Mouse (Mus musculus) heart, embryonic 12.5 days (tissue): ENCODE data around the gene Rps6ka3. TPM values are rescaled to one million over a fixed set of nuclear protein-coding genes. Genes with fewer than 3 reads are reported as not detected.

Source experiments
- polyA plus RNA-seq: library from polyadenylated mRNA; unstranded; fragments of >200 nt; fragmentation: Nextera tagmentation; extraction: Ambion mirVana; gene quantifications from 2 replicates; pipeline ENCODE4 v1.2.1, GENCODE M21; 2016

The Rps6ka3 gene
- polyA plus RNA-seq, 1 experiment from 2014 or later, result 6.1 TPM

Other genes starting within 250 kb of the Rps6ka3 start
- gene Eif1ax, start 161.9 kb downstream of the Rps6ka3 start, polyA plus RNA-seq, result 101 and 105 TPM in 2 replicates
- 0.62 and 0.78 TPM in 2 replicates for gene Map7d2, start 204.3 kb downstream of the Rps6ka3 start, polyA plus RNA-seq